Mouse (Mus musculus) urinary bladder, postnatal 36 days (tissue): ENCODE measurements at regions not wholly inside any gene's neighbourhood (a gene's known extent, or its start where the extent isn't known, plus 50 kb on each side); places are given as distances from the start of the nearest gene placed in this dataset.
"Not testable (repeated sequence)": the region's sequence is repeated elsewhere in the genome, so short reads cannot be mapped to it uniquely, and the experiment has no call there.

Experiments used
- DNase-seq, 2 experiments: peaks; one replicate each; pipeline ENCODE4 v3.0.0; 2022; ENCODE audit warnings: low spot score in 2 of 2, mixed read lengths in 1 of 2

DNA sequence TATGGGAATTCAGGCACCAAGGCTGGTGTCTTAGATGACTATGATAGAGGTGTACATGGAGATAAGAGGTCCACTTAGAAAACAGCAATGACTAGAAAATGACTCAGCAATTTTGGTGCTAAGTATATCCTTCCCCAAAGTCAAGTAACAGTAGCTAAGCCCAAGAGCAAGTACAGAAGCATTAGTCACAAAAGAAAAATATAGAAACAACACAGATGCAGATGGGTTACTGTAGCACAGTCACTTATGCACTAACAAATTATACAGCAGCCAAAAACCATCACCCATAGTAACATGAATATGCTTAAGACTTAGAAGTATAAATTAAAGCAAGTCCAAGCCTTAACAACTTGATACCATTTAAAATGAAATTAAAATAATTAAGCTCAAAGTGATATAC lies 378.5 kb upstream of the Meis2 start:
- DNase-seq, result no peak

DNA sequence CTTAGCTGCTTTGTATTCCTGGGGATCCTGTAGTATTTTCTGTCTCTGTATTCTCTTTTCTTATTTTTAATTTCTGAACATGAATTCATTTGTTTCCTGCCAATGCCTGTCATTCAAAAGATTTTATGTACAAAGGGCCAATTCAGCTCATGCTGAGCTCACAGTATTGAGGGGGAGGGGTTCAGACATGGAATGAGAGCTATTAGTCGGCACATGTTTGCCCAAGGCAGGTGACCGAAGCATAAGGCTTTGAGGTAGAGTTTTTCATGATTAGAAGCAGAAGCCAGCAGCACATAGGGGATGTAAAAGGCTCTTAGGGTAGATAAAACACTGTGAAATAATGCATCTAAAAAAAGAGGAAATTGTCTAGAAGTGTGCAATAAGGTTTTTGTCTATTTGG lies 374.6 kb upstream of the Meis2 start:
- DNase-seq, result no peak

- DNase-seq, result no peak
Measured at GRCm38 (mm10) chr2:116433481-116433880, 367.8 kb upstream of the Meis2 start.

DNA sequence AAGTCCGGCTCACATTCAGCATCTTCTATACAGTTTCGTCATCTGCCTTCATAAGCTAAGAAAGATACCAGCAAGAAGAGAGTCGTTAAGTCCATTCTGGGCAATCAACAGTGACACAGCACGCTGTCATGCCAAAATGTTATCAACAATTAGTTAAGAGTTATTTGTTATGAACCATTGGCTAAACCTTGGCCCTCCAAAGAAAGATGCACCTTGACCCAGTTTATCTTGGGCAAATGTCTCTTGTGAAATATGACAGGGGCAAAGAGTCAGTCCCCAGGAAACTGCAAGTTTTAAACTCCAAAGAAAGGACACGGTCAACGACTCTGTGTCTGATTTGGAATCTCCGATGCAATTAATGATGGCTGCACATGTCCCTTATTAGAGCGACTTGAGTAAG lies 358.5 kb upstream of the Meis2 start:
- no peak for DNase-seq

- no peak for DNase-seq
Measured at GRCm38 (mm10) chr2:116417428-116418195, 352.0 kb upstream of the Meis2 start.

DNA sequence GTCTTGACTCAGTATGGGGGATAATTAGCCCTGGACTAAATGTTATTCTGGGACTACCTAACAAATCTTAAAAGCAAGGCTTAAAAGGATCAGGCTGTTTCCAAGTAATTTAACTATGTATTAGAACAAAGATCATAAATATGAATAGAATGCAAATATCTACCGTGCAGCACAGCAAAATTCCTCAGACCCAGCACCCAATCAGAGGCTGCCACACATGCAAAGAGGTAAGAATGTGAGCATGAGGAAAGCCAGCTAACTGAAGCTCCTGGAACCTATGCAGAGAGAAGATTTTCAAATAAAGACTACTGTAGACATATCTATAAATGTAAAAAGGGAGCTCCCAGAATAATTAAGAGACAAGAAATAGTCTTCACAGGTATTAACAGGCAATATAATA lies 350.1 kb upstream of the Meis2 start:
- no peak for DNase-seq

DNA sequence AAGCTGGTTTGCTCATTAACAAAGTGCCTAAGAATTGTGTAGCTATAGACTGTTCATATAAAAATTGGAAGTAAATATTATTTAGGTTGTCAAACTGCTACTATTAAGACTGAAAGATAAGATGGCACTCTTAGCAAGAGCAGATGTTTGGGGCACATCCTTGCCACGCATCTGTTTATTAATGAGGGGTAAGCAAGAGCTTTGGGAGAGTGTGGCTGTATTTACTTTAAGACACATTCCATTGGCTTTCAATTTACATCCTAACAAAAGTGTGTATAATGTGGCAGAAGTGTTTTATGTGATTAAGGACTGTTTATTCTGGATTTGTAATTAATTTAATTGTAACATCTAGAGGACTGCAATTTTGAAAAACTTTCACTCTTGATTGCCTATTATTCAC lies 336.5 kb upstream of the Meis2 start:
- no peak for DNase-seq

DNA sequence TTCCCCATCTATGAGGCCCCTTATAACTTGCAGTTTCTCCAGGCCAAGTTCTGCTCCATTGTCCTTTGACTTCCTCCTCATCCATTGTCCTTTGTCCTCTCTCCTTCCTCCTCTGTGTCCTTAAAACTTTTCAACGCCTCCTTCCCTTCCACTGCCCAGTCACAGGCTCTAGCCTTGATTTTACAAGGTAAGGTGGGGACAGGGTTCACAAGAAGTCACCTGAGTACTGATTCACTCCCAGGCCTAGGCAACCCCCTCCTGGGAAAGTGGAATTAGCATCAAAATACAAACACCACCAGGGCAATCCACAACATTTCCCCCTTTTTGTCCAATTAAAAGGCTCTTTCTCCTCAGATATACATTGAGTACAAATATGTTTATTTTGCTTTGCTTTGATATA lies 334.3 kb upstream of the Meis2 start:
- DNase-seq, result no peak

DNA sequence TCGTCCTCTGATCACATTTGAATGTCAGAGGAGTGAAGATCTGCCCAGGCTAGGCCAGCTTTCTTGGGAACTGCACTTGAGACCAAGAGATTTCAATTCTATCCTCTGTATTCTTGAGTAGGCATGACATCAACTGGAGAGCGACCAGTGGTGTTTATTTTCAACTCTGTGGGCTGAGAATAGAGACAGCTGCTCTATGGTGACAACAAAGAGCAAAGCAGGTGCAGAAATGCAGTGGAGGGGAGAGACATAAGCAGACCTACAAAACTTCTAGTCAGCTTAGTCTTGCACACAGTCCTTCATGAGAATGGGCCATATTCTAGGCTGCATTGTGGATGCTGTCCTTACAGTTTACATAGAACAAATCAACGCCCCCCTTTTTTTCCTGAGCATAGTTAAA lies 303.2 kb upstream of the Meis2 start:
- DNase-seq, result no peak

- DNase-seq, result no peak
Measured at GRCm38 (mm10) chr2:116364136-116364535, 298.5 kb upstream of the Meis2 start.

- DNase-seq, result no peak
Measured at GRCm38 (mm10) chr2:116358145-116358544, 292.5 kb upstream of the Meis2 start.

- no peak for DNase-seq
Measured at GRCm38 (mm10) chr2:116348530-116348914, 282.9 kb upstream of the Meis2 start.

DNA sequence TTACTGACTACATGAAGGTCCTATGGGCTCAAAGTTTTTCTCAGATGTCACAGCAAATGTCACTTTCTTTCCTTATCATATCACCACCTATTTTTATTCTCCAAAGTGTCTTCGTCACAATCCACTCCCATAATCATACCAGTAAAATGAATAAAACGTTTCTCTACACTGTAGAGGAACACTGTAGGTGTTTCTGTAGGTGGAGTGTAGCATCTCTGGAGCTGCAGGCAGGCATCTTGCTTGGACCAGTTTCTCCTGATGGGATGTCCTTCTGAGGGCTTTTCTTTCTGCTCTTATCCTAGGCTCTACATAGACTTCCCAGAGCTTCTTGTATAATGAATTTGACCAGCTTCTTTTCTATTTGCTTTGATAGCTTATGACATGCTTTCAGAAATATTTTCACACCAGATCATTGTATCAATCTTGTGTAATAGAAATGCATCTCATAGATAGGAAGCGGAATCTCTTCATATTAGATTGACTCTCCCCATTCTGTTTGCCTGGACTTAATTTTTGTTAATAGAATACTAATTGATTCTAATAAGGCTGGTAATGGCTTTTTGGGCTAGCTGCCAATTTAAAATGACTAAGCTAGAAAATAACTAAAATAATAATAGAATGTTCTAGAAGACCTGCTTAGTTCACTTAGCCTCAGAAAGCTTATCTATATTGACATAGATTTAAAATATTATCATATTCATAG lies 282.3 kb upstream of the Meis2 start:
- DNase-seq, result no peak

- DNase-seq, result no peak
Measured at GRCm38 (mm10) chr2:116331801-116332200, 266.2 kb upstream of the Meis2 start.

GRCm38 (mm10) chr2:116322039-116322770 lies 256.6 kb upstream of the Meis2 start:
- no peak for DNase-seq

- DNase-seq, result no peak
Measured at GRCm38 (mm10) chr2:116299551-116299950, 233.9 kb upstream of the Meis2 start.

GRCm38 (mm10) chr2:116289886-116290285 lies 224.2 kb upstream of the Meis2 start:
- no peak for DNase-seq

DNA sequence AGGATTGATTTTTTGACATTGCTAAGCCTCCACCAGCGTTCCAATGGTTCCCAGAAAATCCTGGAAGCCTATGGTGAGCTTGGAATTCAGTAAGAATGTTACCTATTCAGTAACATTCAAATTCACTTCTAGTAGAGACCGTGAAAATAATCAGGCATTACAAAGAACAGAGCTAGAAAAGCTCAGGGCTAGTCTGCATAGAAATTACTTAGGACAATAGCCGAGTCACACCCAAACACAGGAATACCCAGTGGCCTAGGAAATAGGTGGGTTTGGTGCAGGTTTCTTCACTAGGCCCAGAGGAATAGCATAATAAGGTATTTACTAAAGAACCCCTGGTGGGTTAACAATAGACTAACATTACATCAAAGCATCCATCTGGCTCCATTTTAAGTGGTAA lies 177.6 kb upstream of the Meis2 start:
- not testable (repeated sequence) for DNase-seq

- DNase-seq, result no peak
Measured at GRCm38 (mm10) chr2:116236731-116237130, 171.1 kb upstream of the Meis2 start.

- DNase-seq, result no peak
Measured at GRCm38 (mm10) chr2:116232793-116233192, 167.2 kb upstream of the Meis2 start.

GRCm38 (mm10) chr2:116216418-116216817 lies 150.8 kb upstream of the Meis2 start:
- DNase-seq, result peak; percentile 2
